Mouse (Mus musculus) neural tube, embryonic 10.5 days (tissue): ENCODE measurements around the gene Rad21l.

Source experiments
- DNase-seq: peaks from one replicate; pipeline ENCODE4 v3.0.0-alpha.2; 2017; ENCODE audit warnings: low spot score; ENCODE audit errors: extremely low spot score

Gene Rad21l

GRCm38 (mm10) chr2:151668433-151668832 lies at the start of gene Rad21l:
Gene Rad21l, minus strand, starts transcription at chr2:151668533.
- no peak for DNase-seq

- DNase-seq, result no peak
Observed at GRCm38 (mm10) chr2:151716318-151717055, 48.2 kb upstream of the Rad21l start.

DNA sequence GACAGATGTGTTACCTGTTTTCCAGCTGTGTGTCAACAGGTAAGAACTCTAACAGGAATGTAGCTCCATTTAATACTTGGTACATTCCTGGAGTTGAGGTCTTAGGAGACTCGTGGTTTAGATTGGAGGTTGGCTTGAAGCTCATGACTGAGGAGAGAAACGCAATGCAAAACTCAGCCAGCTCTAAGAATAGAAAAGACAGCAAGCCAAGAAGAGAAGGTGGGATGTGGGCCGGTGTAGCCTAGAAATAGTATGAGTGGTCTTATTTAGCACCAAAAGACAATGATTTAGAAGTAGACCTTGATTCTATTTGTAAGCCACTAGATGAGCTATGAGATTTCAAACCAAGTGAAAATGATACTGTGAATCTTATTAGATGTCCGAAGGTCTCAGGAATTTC lies 47.2 kb upstream of the Rad21l start:
- DNase-seq, result no peak

DNA sequence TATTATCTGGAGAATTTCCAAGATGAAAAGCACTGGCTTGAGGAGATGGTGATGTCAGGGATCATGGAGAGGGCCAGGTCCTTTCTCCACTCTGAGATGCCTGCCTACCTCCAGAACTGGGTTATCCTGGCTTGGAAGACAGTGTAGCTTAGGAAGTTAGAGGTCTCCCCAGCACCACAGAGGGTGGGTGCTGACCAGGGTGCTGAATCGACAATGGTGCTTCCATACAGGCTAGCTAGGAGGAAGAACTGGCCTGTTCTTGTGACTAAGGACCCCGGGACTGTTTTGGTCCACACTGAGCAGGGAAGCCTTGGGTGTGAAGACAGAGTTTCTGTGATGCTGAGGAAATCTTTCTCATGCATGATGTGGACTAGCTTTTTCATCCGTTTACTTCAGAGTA lies 44.3 kb upstream of the Rad21l start:
- DNase-seq, result peak; percentile 39

GRCm38 (mm10) chr2:151702851-151703190 lies 34.5 kb upstream of the Rad21l start:
- no peak for DNase-seq

- peak; percentile 69 for DNase-seq
Observed at GRCm38 (mm10) chr2:151702146-151702850, 34.0 kb upstream of the Rad21l start.

DNA sequence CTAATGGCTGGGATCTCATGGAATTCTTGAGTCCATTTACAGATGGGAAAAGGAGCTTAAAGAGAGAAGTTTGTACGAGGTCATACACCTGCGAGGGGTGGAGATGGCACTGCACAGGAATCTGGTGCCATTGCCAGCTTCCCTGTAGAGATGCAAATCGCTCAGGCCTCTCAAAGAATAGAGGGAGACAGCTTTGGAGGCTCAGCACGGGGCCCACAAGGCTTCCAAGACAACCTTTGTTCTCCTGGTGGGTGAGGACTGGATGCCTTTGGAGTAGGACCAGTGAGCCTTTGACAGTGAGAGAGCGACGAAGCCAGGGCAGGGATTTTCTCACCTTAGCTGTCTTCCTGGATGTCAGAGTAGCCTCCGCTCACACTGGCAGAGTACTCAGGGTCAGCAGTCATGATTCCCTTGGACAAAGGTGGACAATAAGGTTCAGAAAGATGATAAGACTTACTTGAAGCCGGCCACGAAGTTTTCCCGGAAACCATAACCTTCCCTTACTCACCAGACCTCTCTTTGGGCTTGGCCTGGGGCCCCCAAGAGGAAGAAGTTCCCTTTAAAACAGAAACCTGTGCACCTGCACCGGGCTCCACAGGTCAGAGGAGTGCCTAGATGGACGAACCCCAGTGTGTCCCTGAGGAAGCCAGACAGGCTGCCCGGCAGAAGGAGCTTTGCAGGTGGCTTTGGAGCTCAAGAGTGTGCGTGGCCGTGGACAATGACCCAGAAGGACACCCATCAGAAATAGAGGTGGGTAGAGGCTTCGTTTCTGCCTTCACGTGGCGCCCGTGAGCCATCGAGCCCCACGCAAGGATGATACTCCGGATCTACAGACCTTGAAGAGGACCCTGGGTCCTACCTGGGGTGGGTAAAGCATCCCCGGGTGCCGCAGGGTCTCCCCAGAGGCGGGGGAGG lies 33.2 kb upstream of the Rad21l start, which contains the start of gene Tmem74b:
TSS of gene Tmem74b (plus strand) at position 778 of the 915 bp plus-strand sequence.
- no peak for DNase-seq

- no peak for DNase-seq
Observed at GRCm38 (mm10) chr2:151682976-151683375, 14.6 kb upstream of the Rad21l start.

- no peak for DNase-seq
Observed at GRCm38 (mm10) chr2:151682357-151682756, 14.0 kb upstream of the Rad21l start.

GRCm38 (mm10) chr2:151676234-151676633 lies 7.9 kb upstream of the Rad21l start:
- DNase-seq, result no peak

DNA sequence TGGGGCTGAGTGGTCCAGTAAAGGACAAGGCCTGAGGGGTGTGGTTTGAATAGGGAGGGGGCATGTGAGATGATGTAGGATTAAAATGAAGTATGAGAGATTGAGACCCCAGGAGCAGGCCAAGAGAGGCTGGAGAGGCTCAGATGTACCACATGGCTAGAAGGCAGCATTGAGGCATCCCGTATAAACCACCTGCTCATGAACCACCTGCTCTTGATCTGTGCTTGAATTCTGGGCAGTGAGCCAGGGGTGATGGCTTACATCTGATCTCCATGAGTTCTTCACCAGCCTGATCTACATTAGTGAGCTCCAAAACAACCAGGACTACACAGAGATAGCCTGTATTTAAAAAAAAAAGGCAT lies 2.6 kb upstream of the Rad21l start:
- no peak for DNase-seq

DNA sequence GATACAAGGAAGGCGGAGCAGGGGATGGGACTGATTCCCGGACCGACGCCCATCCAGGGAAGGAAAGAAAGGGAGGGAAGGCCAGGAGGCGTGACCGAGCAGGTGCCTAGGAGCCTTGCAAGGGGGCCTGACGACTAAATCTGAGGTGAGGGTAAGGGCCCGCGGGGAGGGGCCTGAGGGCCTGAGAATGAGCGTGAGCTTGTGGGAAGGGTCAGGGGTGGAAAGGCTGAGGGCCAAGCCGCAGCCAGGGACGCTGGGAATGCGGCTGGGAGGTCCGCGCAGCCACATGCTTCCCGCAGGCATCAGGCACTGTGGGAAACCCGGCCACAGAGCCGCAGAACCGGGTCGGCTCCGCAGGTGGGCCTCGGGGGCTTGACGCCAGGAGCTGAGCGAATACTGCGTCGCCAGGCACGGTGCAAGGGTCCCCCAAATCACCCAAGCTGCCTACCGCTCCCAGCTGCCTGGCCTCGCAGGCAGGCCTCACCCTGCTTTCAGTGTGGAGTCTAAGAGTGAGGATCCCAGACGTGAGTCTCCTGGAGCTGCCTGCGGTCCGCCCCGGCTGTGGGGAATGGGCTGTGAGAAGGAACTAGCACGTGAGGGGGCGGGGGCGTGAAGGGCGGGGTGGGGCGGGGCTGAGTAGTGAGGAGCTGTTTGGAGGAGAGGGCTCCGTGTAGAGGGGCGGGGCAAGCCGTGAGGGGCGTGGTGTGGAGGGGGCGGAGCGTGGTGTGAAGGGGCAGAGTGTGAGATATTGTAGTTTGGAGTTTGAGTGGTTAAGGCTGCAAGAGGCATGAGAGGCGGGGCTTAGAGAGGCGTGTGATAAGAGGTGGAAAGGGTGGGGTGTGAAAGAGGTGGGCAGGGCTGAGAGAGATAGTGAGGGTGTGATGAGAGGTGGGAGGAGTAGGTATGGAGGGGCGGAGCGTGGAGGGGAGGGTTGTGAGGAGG lies 2.0 kb upstream of the Rad21l start:
- no peak for DNase-seq

DNA sequence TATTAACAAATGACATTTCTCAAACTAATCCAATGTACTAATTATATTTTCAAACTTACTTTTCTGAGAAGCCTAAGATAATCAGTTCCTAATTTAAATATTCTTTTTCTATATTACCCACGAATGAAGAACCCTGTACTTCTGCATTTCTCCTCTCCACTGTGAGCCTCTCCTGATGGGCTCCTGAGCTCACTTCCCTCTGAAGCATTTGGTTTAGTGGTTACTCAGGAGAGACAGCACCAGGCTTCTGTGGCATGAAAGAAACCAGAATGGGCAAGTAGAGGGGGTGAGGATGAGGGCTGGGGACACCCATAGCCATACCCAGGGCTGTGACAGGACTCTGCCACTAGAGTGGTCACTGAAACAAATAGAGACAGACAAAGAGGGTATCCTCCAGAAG lies 16.3 kb downstream of the Rad21l start:
- DNase-seq, result no peak

DNA sequence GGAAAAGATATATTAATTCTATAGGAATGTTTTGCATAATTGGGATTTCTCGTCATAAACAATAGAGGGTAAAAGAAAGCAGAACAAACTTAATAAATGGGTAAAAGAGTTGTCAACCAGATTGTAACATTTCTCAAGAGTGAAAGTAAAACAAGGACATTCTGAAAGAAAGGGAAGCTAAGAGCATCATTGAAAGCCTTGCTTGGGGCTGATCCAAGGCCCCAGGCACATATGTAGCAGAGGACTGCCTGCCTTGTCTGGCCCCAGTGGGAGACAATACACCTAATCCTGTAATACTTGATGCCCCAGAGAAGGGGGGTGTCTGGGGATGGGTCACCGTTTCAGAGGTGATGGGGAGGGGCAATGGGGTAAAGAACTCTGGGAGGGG lies 32.3 kb downstream of the Rad21l start:
- DNase-seq, result no peak

DNA sequence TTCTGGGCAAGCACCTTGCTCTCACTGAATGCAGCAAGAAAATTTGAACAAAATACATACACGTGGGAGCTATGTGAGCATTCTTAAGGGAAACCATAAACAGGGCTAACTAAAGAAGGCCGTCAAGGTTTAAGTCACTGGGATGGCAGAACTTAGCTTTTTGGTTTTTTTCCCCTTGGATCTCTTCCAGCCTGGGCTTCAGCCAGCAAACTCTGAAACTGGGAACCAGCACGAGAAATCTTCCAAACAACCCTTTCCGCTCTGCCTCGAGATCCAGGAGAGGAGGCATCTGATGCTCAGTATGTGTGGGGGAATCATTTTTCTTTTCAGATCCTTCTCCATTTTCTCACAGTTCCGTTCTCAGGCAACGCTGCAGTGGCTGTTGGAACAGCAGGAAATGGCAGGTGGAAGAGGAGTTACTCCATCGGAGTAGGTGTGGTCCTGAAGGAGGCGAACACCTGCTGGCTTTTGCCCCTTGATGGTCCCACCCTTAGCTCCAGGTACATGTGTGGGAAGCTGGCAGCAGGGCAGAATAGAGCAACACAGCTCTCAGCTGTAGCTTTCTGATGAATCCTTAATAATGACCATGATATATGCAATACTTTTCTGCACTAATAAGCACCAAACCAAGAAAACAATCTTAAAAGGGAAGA lies 32.8 kb downstream of the Rad21l start:
- no peak for DNase-seq

DNA sequence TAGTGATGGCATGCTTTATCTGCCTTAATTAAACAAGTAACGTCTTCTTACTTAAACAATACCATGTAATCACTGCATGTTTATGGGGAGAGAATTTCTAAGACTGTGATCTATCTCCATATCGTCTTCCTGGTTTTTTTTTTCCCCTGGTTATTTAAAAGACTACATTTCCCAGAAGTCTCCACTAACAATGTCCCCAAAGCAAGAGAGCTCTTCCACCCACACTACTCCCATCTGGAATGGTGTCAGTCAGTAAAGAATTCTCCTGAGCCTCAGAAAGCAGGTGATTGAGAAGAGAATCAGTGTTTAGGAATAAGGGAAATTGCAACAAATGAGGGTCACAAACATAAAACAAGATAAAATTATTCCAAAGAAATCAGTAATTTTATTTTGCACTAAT lies 33.4 kb downstream of the Rad21l start:
- DNase-seq, result no peak

DNA sequence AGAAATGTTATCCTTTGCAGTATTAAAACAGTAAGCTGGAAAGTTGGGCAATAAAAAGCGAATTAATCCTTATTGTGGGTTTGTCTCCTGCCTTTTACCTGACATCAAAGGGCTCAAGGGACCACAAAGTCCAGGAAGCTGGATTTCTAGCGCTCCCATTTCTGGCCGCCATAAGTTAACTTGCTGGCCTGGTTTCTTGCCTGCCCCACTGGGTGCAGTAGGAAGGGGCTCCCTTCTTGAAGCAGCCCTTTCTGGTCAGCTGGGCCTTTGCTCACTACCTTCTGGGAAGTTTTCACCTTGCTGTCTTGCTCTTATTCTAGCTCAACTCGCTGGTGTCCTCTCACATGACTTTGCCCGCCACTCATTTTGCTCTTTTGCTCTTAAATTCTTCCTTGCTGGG lies 35.4 kb downstream of the Rad21l start:
- DNase-seq, result no peak

DNA sequence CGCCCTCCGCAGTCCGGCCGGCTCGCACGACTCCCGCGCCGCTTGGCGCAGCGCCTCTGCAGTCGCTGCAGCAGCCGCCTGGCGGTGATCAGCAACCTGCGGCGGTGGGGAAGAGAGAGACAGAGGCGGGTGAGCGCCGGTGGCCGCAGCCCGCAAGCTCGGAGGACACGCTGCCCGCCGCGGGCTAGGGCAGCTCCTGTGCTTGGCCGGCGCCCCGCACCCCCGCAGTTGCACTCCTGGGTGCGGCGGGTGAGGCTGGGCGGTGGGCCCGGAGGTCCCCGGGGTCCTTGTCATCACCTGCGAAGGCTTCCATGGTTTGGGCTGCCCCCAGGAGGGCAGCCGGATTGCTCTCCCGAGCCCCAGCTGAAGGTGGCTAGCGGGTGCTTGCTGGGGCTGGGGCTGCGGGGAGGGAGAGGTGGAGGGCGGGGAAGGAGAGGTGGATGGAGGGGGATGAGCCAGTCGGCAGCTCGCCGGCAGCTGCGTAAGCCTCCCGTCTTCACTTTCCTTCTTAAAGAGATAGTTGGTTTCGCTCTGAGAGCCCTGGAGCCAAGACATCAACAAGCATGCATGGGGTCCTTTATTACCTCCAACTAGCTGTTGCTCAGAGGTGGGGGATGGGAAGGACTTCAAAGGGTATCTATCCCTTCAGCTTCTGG lies 36.0 kb downstream of the Rad21l start, which contains the start of gene Snph:
TSS of gene Snph (minus strand) at position 435 of the 656 bp plus-strand sequence.
- DNase-seq, result peak; percentile 76

- no peak for DNase-seq
Observed at GRCm38 (mm10) chr2:151631406-151632158, 36.8 kb downstream of the Rad21l start.
